Mouse (Mus musculus): ENCODE data around the gene Ptgdr.

DNA sequence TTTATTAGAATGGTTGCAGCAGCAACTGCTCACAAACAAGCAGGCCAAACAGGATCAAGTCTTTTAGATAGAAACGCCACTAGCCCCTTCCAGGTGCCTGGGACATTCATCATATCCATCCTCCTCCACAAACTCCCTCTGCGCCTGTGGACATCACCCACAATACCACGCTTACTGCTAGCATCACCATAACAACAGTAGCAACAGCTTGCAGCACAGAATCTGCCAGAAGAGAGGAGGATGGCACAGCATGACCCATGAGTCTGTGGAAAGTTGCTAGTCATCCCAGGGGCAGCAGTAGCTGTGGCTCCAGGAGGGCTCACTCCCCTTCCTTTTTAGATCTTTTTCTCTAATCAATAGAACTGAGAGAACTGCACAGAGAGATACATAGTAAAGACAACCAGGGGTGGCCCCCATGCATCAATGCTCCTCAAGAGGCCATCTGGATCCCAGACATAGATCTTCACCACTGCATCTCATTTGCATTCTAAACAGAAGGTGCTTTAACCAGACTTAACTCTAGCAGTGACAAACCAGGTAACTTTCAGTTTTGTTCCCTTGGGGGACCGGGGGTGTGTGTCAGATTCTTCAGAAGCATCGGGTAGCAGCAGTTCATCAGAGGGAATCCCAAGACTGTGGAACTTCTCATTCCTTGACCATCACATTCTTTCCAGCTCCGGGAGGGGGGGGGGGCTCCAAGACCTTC lies 12.5 kb downstream of the Ptgdr start:
- TF ChIP-seq CTCF (IDR thresholded peaks at IDR 0.05; ENCODE audit: low read depth) (no peak), EP300 (optimal IDR thresholded peaks at IDR 0.05) (no peak)

All from stomach, postnatal 0 days (tissue).